Mouse (Mus musculus): Measurements from ENCODE around the gene Ermn. TPM values are rescaled to one million over a fixed set of nuclear protein-coding genes. Genes with fewer than 3 reads are reported as not detected.
A peak's percentile ranks its signal among the peaks of the same experiment; 100 is the strongest.

The Ermn gene
- polyA plus RNA-seq (2014; fragmentation: Nextera tagmentation; extraction: Ambion mirVana): 0.81 and 0.84 TPM in 2 replicates

GRCm38 (mm10) chr2:58052821-58053581 lies at the start of gene Ermn:
Gene Ermn (minus strand): TSS chr2:58052864.
- Histone ChIP-seq H3K4me3 (ENCODE audit: low read depth, low read length) (no peak within 1 kb of the TSS), H3K9me3 (replicated peaks; ENCODE audit: control insufficient read depth, low read length) (no peaks in the 10 kb centered on the region), H3K27ac (replicated peaks; ENCODE audit: low read depth, low read length) (no peak within 1 kb of the TSS), H3K36me3 (replicated peaks; ENCODE audit: control insufficient read depth, insufficient read depth, low read depth, low read length) (no peaks in the 10 kb centered on the region), H3K27me3 (ENCODE audit: control insufficient read depth, insufficient read depth, low read length) (no peaks in the 10 kb centered on the region), H3K4me1 (ENCODE audit: control insufficient read depth, insufficient read depth, low read length) (no peaks in the 10 kb centered on the region), H3K9ac (replicated peaks; ENCODE audit: low read length) (no peak within 1 kb of the TSS), H3K4me2 (ENCODE audit: low read depth, low read length) (no peak within 1 kb of the TSS)
- peak; percentile 17 for DNase-seq (ENCODE audit: low spot score)
- peak; percentile 31; the same call in 1 of the 2 replicates for ATAC-seq (replicated peaks; ENCODE audit: insufficient number of reproducible peaks, low FRiP score, low TSS enrichment, low read depth)
- WGBS: 11% methylated on average over 7 of the region's 7 CpGs

GRCm38 (mm10) chr2:58094818-58095217 lies 42.2 kb upstream of the Ermn start:
- ATAC-seq (replicated peaks; ENCODE audit: insufficient number of reproducible peaks, low FRiP score, low TSS enrichment, low read depth): no peak
- Histone ChIP-seq H3K4me3 (ENCODE audit: low read depth, low read length) (no peak overlapping the region), H3K36me3 (replicated peaks; ENCODE audit: control insufficient read depth, insufficient read depth, low read depth, low read length) (no peaks in the 10 kb centered on the region), H3K4me1 (ENCODE audit: control insufficient read depth, insufficient read depth, low read length) (no peaks in the 10 kb centered on the region), H3K27me3 (ENCODE audit: control insufficient read depth, insufficient read depth, low read length) (no peaks in the 10 kb centered on the region), H3K27ac (replicated peaks; ENCODE audit: low read depth, low read length) (no peak overlapping the region), H3K4me2 (ENCODE audit: low read depth, low read length) (no peak overlapping the region), H3K9me3 (replicated peaks; ENCODE audit: control insufficient read depth, low read length) (no peaks in the 10 kb centered on the region), H3K9ac (replicated peaks; ENCODE audit: low read length) (no peak overlapping the region)
- WGBS: 57% methylated on average over 1 of the region's 1 CpGs
- DNase-seq (ENCODE audit: low spot score): peak; percentile 1

- ATAC-seq (replicated peaks; ENCODE audit: insufficient number of reproducible peaks, low FRiP score, low TSS enrichment, low read depth) (no peak), DNase-seq (ENCODE audit: low spot score) (no peak)
- H3K4me2 ChIP-seq (ENCODE audit: low read depth, low read length): no peak overlapping the region
- H3K27ac ChIP-seq (replicated peaks; ENCODE audit: low read depth, low read length): no peak overlapping the region
- no peaks in the 10 kb centered on the region for H3K36me3 ChIP-seq (replicated peaks; ENCODE audit: control insufficient read depth, insufficient read depth, low read depth, low read length)
- no peak overlapping the region for H3K9ac ChIP-seq (replicated peaks; ENCODE audit: low read length)
- H3K4me3 ChIP-seq (ENCODE audit: low read depth, low read length): no peak overlapping the region
- no peaks in the 10 kb centered on the region for H3K27me3 ChIP-seq (ENCODE audit: control insufficient read depth, insufficient read depth, low read length)
- H3K4me1 ChIP-seq (ENCODE audit: control insufficient read depth, insufficient read depth, low read length): no peaks in the 10 kb centered on the region
- no peaks in the 10 kb centered on the region for H3K9me3 ChIP-seq (replicated peaks; ENCODE audit: control insufficient read depth, low read length)
- 87% methylated on average over 1 of the region's 1 CpGs for WGBS
Observed at GRCm38 (mm10) chr2:58086420-58086819, 33.8 kb upstream of the Ermn start.

DNA sequence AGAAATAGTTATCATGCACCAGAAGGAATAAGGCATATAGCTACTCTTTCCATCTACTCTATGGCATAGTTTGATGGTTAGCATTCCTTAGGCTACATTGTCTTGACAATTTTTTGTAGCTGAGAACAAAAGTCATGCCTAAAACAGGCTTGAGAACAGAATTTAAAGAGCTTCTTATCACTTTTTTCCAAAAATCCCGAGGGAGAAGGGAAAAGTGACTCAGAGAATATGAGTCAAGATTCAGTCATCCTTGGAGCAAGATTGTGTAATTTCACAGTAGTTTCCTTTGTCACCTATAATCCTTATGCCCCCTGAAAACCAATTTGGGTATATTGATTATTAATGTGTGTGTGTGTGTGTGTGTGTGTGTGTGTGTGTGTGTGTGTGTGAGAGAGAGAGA lies 27.2 kb upstream of the Ermn start:
- Histone ChIP-seq H3K9ac (replicated peaks; ENCODE audit: low read length) (no peak overlapping the region), H3K9me3 (replicated peaks; ENCODE audit: control insufficient read depth, low read length) (no peaks in the 10 kb centered on the region), H3K4me2 (ENCODE audit: low read depth, low read length) (no peak overlapping the region), H3K36me3 (replicated peaks; ENCODE audit: control insufficient read depth, insufficient read depth, low read depth, low read length) (no peaks in the 10 kb centered on the region), H3K27me3 (ENCODE audit: control insufficient read depth, insufficient read depth, low read length) (no peaks in the 10 kb centered on the region), H3K4me3 (ENCODE audit: low read depth, low read length) (no peak overlapping the region), H3K27ac (replicated peaks; ENCODE audit: low read depth, low read length) (no peak overlapping the region), H3K4me1 (ENCODE audit: control insufficient read depth, insufficient read depth, low read length) (no peaks in the 10 kb centered on the region)
- 45% methylated on average over 1 of the region's 1 CpGs for WGBS
- ATAC-seq (replicated peaks; ENCODE audit: insufficient number of reproducible peaks, low FRiP score, low TSS enrichment, low read depth): no peak
- DNase-seq (ENCODE audit: low spot score): no peak

DNA sequence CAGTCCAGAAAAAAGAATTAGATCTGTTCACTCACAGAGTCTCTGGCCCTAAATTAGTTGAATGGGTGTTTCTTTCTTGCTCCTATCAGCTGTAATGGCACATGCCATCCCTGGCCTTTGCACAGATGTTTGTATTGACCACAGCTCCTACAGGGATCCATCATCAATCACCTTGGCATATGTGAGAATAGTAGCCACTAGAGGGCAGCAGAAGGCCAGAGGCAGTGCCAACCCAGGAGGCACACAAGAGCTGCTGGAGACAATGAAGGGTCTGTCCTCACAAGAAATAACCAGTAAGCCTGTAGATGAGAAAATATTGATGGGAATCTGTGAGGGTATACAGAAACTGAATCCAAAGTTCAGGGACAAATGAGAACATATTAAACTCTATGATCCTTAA lies 2.7 kb upstream of the Ermn start:
- Histone ChIP-seq H3K4me3 (ENCODE audit: low read depth, low read length) (no peak overlapping the region), H3K9ac (replicated peaks; ENCODE audit: low read length) (no peak overlapping the region), H3K27ac (replicated peaks; ENCODE audit: low read depth, low read length) (no peak overlapping the region), H3K4me2 (ENCODE audit: low read depth, low read length) (no peak overlapping the region), H3K4me1 (ENCODE audit: control insufficient read depth, insufficient read depth, low read length) (no peaks in the 10 kb centered on the region), H3K27me3 (ENCODE audit: control insufficient read depth, insufficient read depth, low read length) (no peaks in the 10 kb centered on the region), H3K36me3 (replicated peaks; ENCODE audit: control insufficient read depth, insufficient read depth, low read depth, low read length) (no peaks in the 10 kb centered on the region), H3K9me3 (replicated peaks; ENCODE audit: control insufficient read depth, low read length) (no peaks in the 10 kb centered on the region)
- no peak for ATAC-seq (replicated peaks; ENCODE audit: insufficient number of reproducible peaks, low FRiP score, low TSS enrichment, low read depth)
- DNase-seq (ENCODE audit: low spot score): peak; percentile 67

DNA sequence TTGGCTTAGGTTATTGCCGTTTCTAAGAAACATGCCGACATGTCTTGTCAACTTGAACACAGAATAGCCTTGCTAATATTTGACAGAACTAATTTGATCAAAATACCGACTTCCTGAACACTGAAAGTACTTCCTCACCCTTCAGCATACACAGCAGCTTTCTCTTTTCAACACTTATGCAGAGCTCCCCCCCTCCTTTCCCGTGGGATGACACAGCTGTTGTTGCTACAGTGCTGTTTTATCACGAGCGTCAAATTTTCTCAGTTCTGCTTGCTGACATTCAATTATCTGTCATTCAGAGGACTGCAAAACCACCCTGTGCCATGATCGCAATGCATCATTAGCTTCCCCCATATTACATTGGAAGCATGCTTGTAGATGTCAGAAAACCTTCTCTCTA lies 10.8 kb downstream of the Ermn start:
- H3K9me3 ChIP-seq (replicated peaks; ENCODE audit: control insufficient read depth, low read length): no peaks in the 10 kb centered on the region
- WGBS: 69% methylated on average over 7 of the region's 7 CpGs
- H3K27me3 ChIP-seq (ENCODE audit: control insufficient read depth, insufficient read depth, low read length): no peaks in the 10 kb centered on the region
- no peak for DNase-seq (ENCODE audit: low spot score)
- no peak overlapping the region for H3K4me2 ChIP-seq (ENCODE audit: low read depth, low read length)
- H3K27ac ChIP-seq (replicated peaks; ENCODE audit: low read depth, low read length): no peak overlapping the region
- H3K4me3 ChIP-seq (ENCODE audit: low read depth, low read length): no peak overlapping the region
- no peaks in the 10 kb centered on the region for H3K4me1 ChIP-seq (ENCODE audit: control insufficient read depth, insufficient read depth, low read length)
- no peak for ATAC-seq (replicated peaks; ENCODE audit: insufficient number of reproducible peaks, low FRiP score, low TSS enrichment, low read depth)
- H3K9ac ChIP-seq (replicated peaks; ENCODE audit: low read length): no peak overlapping the region
- H3K36me3 ChIP-seq (replicated peaks; ENCODE audit: control insufficient read depth, insufficient read depth, low read depth, low read length): no peaks in the 10 kb centered on the region

DNA sequence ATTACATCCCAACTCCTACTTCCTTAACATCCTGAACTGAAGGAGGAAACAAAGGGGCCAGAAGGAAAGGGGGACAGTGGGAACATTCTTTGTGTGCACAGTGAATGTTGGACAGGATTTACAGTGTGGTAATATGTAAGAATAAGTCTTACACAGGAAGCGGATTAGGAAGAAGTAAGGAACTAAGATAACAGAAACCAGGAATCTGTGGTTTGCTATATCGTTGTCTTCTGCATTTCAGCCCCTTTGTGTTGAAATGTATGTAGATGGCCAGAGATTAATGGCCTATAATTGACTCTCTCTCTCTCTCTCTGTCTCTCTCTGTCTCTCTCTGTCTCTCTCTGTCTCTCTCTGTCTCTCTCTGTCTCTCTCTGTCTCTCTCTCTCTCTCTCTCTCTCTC lies 15.7 kb downstream of the Ermn start:
- Histone ChIP-seq H3K9me3 (replicated peaks; ENCODE audit: control insufficient read depth, low read length) (no peaks in the 10 kb centered on the region), H3K4me1 (ENCODE audit: control insufficient read depth, insufficient read depth, low read length) (no peaks in the 10 kb centered on the region), H3K27ac (replicated peaks; ENCODE audit: low read depth, low read length) (no peak overlapping the region), H3K27me3 (ENCODE audit: control insufficient read depth, insufficient read depth, low read length) (no peaks in the 10 kb centered on the region), H3K4me3 (ENCODE audit: low read depth, low read length) (no peak overlapping the region), H3K9ac (replicated peaks; ENCODE audit: low read length) (no peak overlapping the region), H3K4me2 (ENCODE audit: low read depth, low read length) (no peak overlapping the region), H3K36me3 (replicated peaks; ENCODE audit: control insufficient read depth, insufficient read depth, low read depth, low read length) (no peaks in the 10 kb centered on the region)
- DNase-seq (ENCODE audit: low spot score) (no peak), ATAC-seq (replicated peaks; ENCODE audit: insufficient number of reproducible peaks, low FRiP score, low TSS enrichment, low read depth) (no peak)
- 85% methylated on average over 2 of the region's 2 CpGs for WGBS

- Histone ChIP-seq H3K4me1 (ENCODE audit: control insufficient read depth, insufficient read depth, low read length) (no peaks in the 10 kb centered on the region), H3K9ac (replicated peaks; ENCODE audit: low read length) (no peak overlapping the region), H3K4me2 (ENCODE audit: low read depth, low read length) (no peak overlapping the region), H3K9me3 (replicated peaks; ENCODE audit: control insufficient read depth, low read length) (no peaks in the 10 kb centered on the region), H3K27ac (replicated peaks; ENCODE audit: low read depth, low read length) (no peak overlapping the region), H3K4me3 (ENCODE audit: low read depth, low read length) (no peak overlapping the region), H3K27me3 (ENCODE audit: control insufficient read depth, insufficient read depth, low read length) (no peaks in the 10 kb centered on the region), H3K36me3 (replicated peaks; ENCODE audit: control insufficient read depth, insufficient read depth, low read depth, low read length) (no peaks in the 10 kb centered on the region)
- DNase-seq (ENCODE audit: low spot score) (no peak), ATAC-seq (replicated peaks; ENCODE audit: insufficient number of reproducible peaks, low FRiP score, low TSS enrichment, low read depth) (no peak)
- WGBS: 85% methylated on average over 4 of the region's 4 CpGs
Observed at GRCm38 (mm10) chr2:58035635-58036034, 17.0 kb downstream of the Ermn start.

All from embryonic facial prominence, embryonic 11.5 days (tissue).